Mouse (Mus musculus): Measurements from ENCODE around the gene Dusp9. TPM values are rescaled to one million over a fixed set of nuclear protein-coding genes. Genes with fewer than 3 reads are reported as not detected.

The Dusp9 gene
- polyA plus RNA-seq (2011; ENCODE audit: insufficient read length, low read depth, missing spikeins) = 4.3 and 5.3 TPM in 2 replicates

DNA sequence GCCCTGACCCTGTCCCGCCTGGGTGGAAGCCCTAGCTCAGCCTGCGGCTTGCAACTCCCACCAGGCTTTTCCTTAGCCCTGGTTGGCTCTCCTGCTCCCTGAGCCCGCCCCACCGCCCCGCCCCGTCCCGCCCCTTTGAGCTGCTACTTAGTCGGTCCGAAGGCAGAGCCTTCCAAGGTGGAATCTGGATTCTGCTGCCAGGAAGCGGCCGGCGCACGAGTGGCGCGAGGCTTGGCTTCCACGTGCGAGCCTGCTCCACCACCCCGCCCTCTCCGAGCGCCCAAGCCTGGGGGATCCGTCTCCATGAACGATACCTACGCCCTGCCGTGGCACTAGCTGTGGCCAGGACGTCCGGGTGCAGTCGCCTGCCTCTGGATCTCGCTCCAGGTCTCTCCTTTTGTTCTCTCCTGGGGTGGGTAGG, at the start of gene Dusp9:
Gene Dusp9, plus strand, starts transcription at position 165 of the 421 bp plus-strand sequence.
- Histone ChIP-seq H3K4me3 (ENCODE audit: insufficient read depth, low read length) (peak within 1 kb of the TSS; percentile 56), H3K4me1 (ENCODE audit: control insufficient read depth, insufficient read depth, low read length) (no peaks in the 10 kb centered on the region), H3K27ac (ENCODE audit: insufficient read depth, low read length) (no peak within 1 kb of the TSS)
- TF ChIP-seq CTCF (IDR thresholded peaks at IDR 0.05; ENCODE audit: borderline replicate concordance, insufficient read depth, low read length) (no peak), POLR2A (IDR thresholded peaks at IDR 0.05; ENCODE audit: low read depth, low read length) (peak; percentile 40; the same call in 1 of the 2 replicates)

DNA sequence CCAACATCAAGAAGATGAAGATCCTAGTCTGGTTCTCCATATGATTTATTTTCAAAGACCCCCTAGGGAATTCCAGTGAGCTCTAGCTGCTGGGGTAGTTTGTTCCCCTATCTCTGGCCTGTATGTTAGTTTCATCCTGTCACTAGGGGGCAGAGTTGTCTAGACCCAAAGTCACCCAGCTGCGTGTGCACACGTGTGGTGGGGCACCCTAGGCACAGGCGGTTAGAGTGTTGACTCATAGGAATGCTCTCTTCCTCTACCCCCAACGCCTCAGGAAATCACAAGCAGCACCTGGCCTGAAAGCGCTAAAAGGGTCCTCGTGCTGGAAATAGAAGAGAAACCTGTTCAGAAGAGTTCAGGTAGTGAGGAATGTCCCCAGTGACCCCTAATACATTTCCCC, 46.0 kb upstream of the Dusp9 start:
- TF ChIP-seq CTCF (IDR thresholded peaks at IDR 0.05; ENCODE audit: borderline replicate concordance, insufficient read depth, low read length) (peak; percentile 36; the same call in 1 of the 2 replicates), POLR2A (IDR thresholded peaks at IDR 0.05; ENCODE audit: low read depth, low read length) (no peak)
- Histone ChIP-seq H3K4me3 (ENCODE audit: insufficient read depth, low read length) (no peak overlapping the region), H3K4me1 (ENCODE audit: control insufficient read depth, insufficient read depth, low read length) (no peaks in the 10 kb centered on the region), H3K27ac (ENCODE audit: insufficient read depth, low read length) (no peak overlapping the region)

DNA sequence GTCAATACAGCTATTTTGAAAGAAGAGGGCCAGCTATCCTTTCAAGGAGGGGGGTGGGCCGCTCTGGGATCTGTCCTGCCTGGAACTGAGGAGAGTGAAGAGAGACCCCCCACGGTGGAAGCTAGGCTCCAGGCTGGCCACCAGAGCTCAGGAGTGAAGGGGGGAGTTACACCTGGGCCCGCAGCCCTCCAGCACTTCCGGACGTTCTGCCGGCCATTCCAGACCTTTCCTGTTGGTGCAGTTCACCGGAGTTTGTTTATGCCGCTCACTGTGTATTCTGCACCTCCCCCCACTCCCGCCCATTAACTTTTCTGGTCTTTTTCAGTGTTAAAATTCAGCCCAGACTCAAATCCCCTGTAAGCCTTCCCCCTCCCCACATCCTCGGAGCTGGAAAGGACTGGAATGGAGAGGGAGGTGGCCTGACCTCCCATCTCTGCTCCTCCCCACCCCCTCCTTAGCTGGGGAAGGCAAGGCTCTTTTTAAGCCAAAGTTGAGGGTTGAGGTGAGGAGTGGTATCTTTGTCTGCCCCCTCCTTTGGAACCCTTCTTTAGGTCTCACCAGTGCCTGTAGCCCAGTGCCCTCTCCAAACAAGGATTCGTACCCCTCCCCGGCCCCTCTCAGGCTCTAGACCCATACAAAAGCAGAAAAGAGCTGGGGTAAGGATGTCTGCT, 44.6 kb upstream of the Dusp9 start:
- Histone ChIP-seq H3K4me3 (ENCODE audit: insufficient read depth, low read length) (no peak overlapping the region), H3K4me1 (ENCODE audit: control insufficient read depth, insufficient read depth, low read length) (no peaks in the 10 kb centered on the region), H3K27ac (ENCODE audit: insufficient read depth, low read length) (no peak overlapping the region)
- TF ChIP-seq CTCF (IDR thresholded peaks at IDR 0.05; ENCODE audit: borderline replicate concordance, insufficient read depth, low read length) = no peak
- no peak for TF ChIP-seq POLR2A (IDR thresholded peaks at IDR 0.05; ENCODE audit: low read depth, low read length)

DNA sequence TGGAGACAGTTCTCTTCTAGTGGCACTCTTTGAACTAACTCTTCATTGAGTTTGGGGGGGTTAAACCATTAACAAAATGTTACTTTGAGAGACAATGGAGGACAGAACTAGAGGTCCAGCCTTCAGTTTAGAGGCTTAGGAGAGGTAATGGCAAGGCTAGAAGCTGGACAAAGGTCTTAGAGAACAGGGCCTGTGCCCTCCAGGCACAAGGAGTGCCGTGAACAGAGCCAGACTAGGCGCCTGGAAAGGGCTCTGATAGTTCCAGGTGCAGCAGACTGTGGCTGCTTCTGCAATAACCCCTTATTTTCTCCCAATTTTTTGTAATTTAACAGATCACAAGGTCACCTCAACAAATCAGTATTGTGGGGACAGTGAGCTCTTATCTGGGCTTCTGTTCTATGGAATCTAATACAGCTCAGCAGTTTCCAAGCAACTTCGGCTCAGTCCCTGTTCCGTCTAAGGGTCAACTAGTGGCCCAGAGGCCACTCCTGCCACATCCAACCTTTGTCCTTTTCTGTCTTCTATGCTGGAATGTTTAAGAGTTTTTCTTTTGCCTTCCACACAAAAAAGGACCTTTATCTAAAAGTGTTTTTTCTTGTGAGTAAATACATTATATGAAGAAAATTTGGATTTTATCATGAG, 43.8 kb upstream of the Dusp9 start:
- H3K27ac ChIP-seq (ENCODE audit: insufficient read depth, low read length) = no peak overlapping the region

DNA sequence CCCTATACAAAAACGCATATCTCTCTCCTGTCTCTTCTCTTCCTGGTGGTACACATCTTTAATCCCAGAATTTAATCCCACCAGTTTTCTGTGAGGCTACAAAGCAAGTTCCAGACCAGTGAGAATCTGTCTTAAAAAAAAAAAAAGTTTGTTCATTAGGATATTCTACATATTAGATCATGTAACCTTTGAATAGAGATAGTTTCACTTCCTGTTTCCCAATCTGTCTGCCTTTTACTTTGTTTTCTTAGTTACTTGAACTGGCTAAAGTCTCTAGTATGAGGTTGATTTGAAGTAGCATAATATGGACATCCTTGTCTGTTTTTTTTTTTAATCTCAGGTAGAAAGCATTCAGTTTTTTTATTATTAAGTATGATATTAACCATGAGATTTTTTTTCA, 37.8 kb upstream of the Dusp9 start:
- H3K4me1 ChIP-seq (ENCODE audit: control insufficient read depth, insufficient read depth, low read length) = no peaks in the 10 kb centered on the region
- no peak overlapping the region for H3K4me3 ChIP-seq (ENCODE audit: insufficient read depth, low read length)
- no peak overlapping the region for H3K27ac ChIP-seq (ENCODE audit: insufficient read depth, low read length)
- TF ChIP-seq CTCF (IDR thresholded peaks at IDR 0.05; ENCODE audit: borderline replicate concordance, insufficient read depth, low read length) = no peak
- TF ChIP-seq POLR2A (IDR thresholded peaks at IDR 0.05; ENCODE audit: low read depth, low read length) = no peak

More for the DNA sequence above, 43.8 kb upstream of the Dusp9 start:
- Histone ChIP-seq H3K4me3 (ENCODE audit: insufficient read depth, low read length) (no peak overlapping the region), H3K4me1 (ENCODE audit: control insufficient read depth, insufficient read depth, low read length) (no peaks in the 10 kb centered on the region)
- no peak for TF ChIP-seq POLR2A (IDR thresholded peaks at IDR 0.05; ENCODE audit: low read depth, low read length)
- no peak for TF ChIP-seq CTCF (IDR thresholded peaks at IDR 0.05; ENCODE audit: borderline replicate concordance, insufficient read depth, low read length)

DNA sequence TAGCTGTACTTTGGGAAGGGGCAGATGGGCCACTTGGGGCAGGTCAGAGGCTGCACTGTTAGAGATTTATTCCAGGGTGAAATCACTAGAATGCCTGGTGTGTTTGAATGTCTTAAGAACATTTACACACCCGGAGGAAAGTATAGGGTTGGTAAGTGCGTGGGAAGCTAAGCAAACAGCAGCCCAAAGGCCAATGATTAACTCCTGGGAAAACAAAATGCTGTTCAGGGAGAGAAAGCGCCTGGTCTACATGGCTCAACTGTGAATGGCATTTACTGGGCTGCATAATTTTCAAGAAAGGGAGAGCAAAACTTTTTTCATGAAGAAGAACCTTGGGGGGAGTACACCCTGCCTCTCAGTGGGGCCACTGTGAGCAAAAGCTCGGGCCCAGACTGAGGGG, 25.6 kb upstream of the Dusp9 start:
- Histone ChIP-seq H3K4me1 (ENCODE audit: control insufficient read depth, insufficient read depth, low read length) (no peaks in the 10 kb centered on the region), H3K27ac (ENCODE audit: insufficient read depth, low read length) (no peak overlapping the region), H3K4me3 (ENCODE audit: insufficient read depth, low read length) (no peak overlapping the region)
- TF ChIP-seq CTCF (IDR thresholded peaks at IDR 0.05; ENCODE audit: borderline replicate concordance, insufficient read depth, low read length) (no peak), POLR2A (IDR thresholded peaks at IDR 0.05; ENCODE audit: low read depth, low read length) (no peak)

DNA sequence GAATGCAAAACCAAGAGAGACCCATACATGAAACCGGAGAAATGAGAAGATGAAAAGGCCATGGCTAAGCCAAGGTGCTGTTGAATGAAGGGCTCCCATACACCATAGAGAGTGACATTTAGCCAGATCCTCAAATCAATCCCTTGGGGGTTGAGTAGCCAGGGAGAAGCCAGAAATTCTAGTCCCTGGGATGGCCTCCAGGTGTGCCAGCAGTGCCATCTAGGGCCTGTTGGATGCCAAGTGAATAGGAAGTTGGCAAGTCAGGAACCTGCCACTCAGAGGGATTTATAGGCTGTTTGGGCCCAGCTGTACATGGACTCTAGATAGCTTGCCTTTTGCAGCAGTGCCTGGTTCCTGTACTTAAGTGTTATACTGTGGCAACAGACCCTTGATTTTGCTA, 23.3 kb upstream of the Dusp9 start:
- no peak overlapping the region for H3K27ac ChIP-seq (ENCODE audit: insufficient read depth, low read length)
- H3K4me1 ChIP-seq (ENCODE audit: control insufficient read depth, insufficient read depth, low read length) = no peaks in the 10 kb centered on the region
- no peak overlapping the region for H3K4me3 ChIP-seq (ENCODE audit: insufficient read depth, low read length)
- TF ChIP-seq POLR2A (IDR thresholded peaks at IDR 0.05; ENCODE audit: low read depth, low read length) (no peak), CTCF (IDR thresholded peaks at IDR 0.05; ENCODE audit: borderline replicate concordance, insufficient read depth, low read length) (no peak)

DNA sequence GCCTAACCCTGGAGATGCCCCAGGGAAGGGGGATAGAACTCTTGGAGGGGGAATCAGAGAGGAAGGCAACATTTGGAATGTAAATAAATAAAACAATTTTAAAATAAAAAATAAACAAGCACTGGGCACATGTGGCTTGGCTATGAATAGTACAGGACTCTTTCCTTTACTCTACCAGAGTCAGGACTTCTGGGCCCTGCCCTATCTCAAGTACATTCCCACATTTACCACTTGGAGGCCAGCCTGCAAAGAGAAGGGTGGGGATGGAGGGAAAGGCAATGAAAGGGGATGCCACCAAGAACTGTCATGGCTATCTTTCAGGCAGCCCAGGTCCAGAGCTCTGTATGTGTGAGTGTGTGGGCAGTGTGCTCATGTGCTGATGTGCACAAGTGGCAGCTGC, 19.8 kb upstream of the Dusp9 start:
- no peak overlapping the region for H3K27ac ChIP-seq (ENCODE audit: insufficient read depth, low read length)
- no peaks in the 10 kb centered on the region for H3K4me1 ChIP-seq (ENCODE audit: control insufficient read depth, insufficient read depth, low read length)
- TF ChIP-seq POLR2A (IDR thresholded peaks at IDR 0.05; ENCODE audit: low read depth, low read length) (no peak), CTCF (IDR thresholded peaks at IDR 0.05; ENCODE audit: borderline replicate concordance, insufficient read depth, low read length) (no peak)
- H3K4me3 ChIP-seq (ENCODE audit: insufficient read depth, low read length) = no peak overlapping the region

DNA sequence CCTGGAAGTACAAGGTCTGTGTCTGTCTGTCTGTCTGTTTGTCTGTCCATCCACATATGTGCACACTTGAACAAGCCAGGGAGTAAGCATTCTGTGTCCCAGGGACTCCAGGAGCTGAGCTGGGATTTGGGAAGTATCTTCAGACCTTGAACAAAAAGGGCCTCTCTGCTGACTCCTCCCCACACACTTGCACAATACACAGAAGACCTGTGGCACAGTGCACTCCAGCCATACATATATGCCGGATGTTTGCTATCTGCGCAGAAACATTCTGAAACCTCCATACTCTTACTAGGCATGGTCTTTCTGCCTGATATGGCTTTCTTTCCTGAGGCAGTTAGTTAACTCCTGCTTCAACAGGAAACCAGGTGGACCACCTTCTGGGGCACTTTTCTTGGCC, 19.3 kb upstream of the Dusp9 start:
- Histone ChIP-seq H3K4me1 (ENCODE audit: control insufficient read depth, insufficient read depth, low read length) (no peaks in the 10 kb centered on the region), H3K4me3 (ENCODE audit: insufficient read depth, low read length) (no peak overlapping the region), H3K27ac (ENCODE audit: insufficient read depth, low read length) (no peak overlapping the region)
- no peak for TF ChIP-seq CTCF (IDR thresholded peaks at IDR 0.05; ENCODE audit: borderline replicate concordance, insufficient read depth, low read length)
- no peak for TF ChIP-seq POLR2A (IDR thresholded peaks at IDR 0.05; ENCODE audit: low read depth, low read length)

DNA sequence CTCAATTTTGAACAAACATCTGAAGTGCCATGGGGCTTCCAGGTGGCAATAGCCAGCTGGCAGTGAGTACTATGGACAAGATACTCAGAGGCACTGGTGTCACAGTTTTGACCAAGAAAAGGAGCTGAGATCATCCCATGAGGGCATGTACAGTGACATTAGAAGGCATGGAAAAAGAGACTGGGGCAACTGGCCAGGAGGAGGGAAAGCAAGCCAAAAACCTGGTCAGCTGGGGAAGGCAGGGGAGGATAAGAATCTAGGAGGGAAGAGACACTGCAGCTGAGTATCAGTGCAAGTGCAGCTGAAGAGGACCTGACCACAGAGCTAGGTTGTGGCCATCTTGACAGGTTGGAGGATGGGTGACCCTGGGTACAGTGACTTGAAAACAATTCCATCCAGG, 12.2 kb upstream of the Dusp9 start:
- no peaks in the 10 kb centered on the region for H3K4me1 ChIP-seq (ENCODE audit: control insufficient read depth, insufficient read depth, low read length)
- no peak overlapping the region for H3K4me3 ChIP-seq (ENCODE audit: insufficient read depth, low read length)
- H3K27ac ChIP-seq (ENCODE audit: insufficient read depth, low read length) = no peak overlapping the region
- no peak for TF ChIP-seq POLR2A (IDR thresholded peaks at IDR 0.05; ENCODE audit: low read depth, low read length)
- no peak for TF ChIP-seq CTCF (IDR thresholded peaks at IDR 0.05; ENCODE audit: borderline replicate concordance, insufficient read depth, low read length)
